Comparison of ENCODE assay signal across 8 mouse cellular contexts in genomic region chr14:61439661-61440559, GRCm38 (mm10). TPM values are rescaled to one million over a fixed set of nuclear protein-coding genes. Genes with fewer than 3 reads are reported as not detected.
DNase-seq lines count a peak whose midpoint lies in the region; ATAC-seq lines count a peak whose summit lies in the region.

Kpna3 (minus strand) TSS chr14:61439874.

- no peaks in the 10 kb centered on the region for H3K9me3 ChIP-seq in hindbrain, embryonic 11.5 days (ENCODE audit: control insufficient read depth, low read length)

- H3K4me2 ChIP-seq in hindbrain, embryonic 11.5 days (replicated peaks; ENCODE audit: low read depth, low read length) = peak within 1 kb of the TSS; percentile 56

- H3K4me1 ChIP-seq in hindbrain, embryonic 11.5 days (replicated peaks; ENCODE audit: control insufficient read depth, insufficient read depth, low read length) = no peaks in the 10 kb centered on the region

- H3K36me3 ChIP-seq in hindbrain, embryonic 11.5 days (ENCODE audit: control insufficient read depth, insufficient read depth, low read length) = no peaks in the 10 kb centered on the region

- H3K9ac ChIP-seq in hindbrain, embryonic 11.5 days (ENCODE audit: low read depth, low read length) = peak within 1 kb of the TSS; percentile 89

- no peaks in the 10 kb centered on the region for H3K27me3 ChIP-seq in hindbrain, embryonic 11.5 days (ENCODE audit: control insufficient read depth, insufficient read depth, low read length)

- peak within 1 kb of the TSS; percentile 84 for H3K4me3 ChIP-seq in hindbrain, embryonic 11.5 days (ENCODE audit: low read depth, low read length)

- under 1% methylated on average over 78 of the region's 85 CpGs for WGBS in hindbrain, embryonic 11.5 days

- peak; percentile 98 for ATAC-seq in hindbrain, embryonic 11.5 days (ENCODE audit: low FRiP score)

- DNase-seq in Muller cell, postnatal 12 days (ENCODE audit: inconsistent ontology term) = peak; percentile 99
- peak; percentile 99 for DNase-seq in cerebellum, adult 9-11 months
- peak; percentile 94 for DNase-seq in frontal cortex, adult 2 months (ENCODE audit: extremely low spot score in 1 of 2, low spot score in 1 of 2)
- peak; percentile 100 for DNase-seq in hindbrain, embryonic 11.5 days (ENCODE audit: low spot score)
- DNase-seq in layer of hippocampus, postnatal 10 days (ENCODE audit: low spot score in 2 of 2) = peak; percentile 91 to 95
- DNase-seq in lung, postnatal 10 days = peak; percentile 98
- peak; percentile 97 for DNase-seq in ovary, postnatal 36 days (ENCODE audit: low spot score)
- peak; percentile 95 for DNase-seq in thymus, postnatal 25 days

- peak within 1 kb of the TSS; percentile 96 for H3K27ac ChIP-seq in hindbrain, embryonic 11.5 days (ENCODE audit: low read depth, low read length)

RNA-seq across cellular contexts. Expression of gene Kpna3, which starts in this region (rescaled TPM):
- 39.0 and 45.4 TPM in 2 replicates for polyA plus RNA-seq in frontal cortex, adult 2 months (2012; rRNA removed)
- polyA plus RNA-seq in hindbrain, embryonic 11.5 days (2014; fragmentation: Nextera tagmentation; extraction: Ambion mirVana) = 90.7 and 117 TPM in 2 replicates
- total RNA-seq in layer of hippocampus, postnatal 10 days (2021) = 10 to 100 TPM; 70.5 to 74.2 TPM

Comparison
In these comparisons a context has a peak if more than half of its experiments do, and no peak if none do; other contexts are left out.
1. Peak in every context shown above with its lines: DNase-seq, ATAC-seq, H3K4me3 ChIP-seq and H3K27ac ChIP-seq.